In the genomic region with DNA sequence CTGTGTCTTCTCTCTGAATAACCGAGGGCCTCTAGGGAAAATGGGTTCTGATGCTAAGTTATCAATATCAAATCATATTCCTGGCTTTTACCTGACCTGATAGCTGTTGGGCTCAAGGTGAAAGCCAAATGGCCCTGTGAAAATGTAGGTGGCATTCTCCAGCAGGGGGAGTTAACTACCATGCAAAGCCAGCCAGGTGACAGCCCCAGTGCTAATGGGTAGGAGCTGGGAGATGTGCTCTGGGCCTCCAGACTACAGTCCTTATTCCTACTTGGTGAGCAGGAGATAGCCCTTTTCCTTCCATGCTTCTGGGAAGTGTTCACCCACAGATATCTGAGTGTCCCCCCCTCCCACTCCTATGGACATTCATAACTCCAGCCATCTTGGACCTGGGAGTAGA, we compare ENCODE assay signal across 11 mouse cellular contexts.
DNase-seq lines count a peak whose midpoint lies in the region; ATAC-seq lines count a peak whose summit lies in the region.
"Had no signal": no experiment of that assay in that cellular context is flagged by ENCODE, and none has a peak within 500 bp of the region (broad histone marks: within the 10 kb centered on the region; RNA-seq: fewer than 3 reads in every experiment).

No protein-coding gene starts in this region.

- H3K27ac ChIP-seq in embryonic facial prominence, embryonic 14.5 days (replicated peaks; ENCODE audit: low read depth, low read length): no peak overlapping the region
- H3K27ac ChIP-seq in embryonic facial prominence, embryonic 10.5 days (replicated peaks): no peak overlapping the region
- H3K27ac ChIP-seq in liver, embryonic 11.5 days (ENCODE audit: low read depth, low read length): no peak overlapping the region
- H3K27ac ChIP-seq in neural tube, embryonic 15.5 days (replicated peaks): no peak overlapping the region

- no peak overlapping the region for H3K4me3 ChIP-seq in embryonic facial prominence, embryonic 14.5 days (ENCODE audit: low read depth, low read length)
- H3K4me3 ChIP-seq in embryonic facial prominence, embryonic 10.5 days: no peak overlapping the region
- H3K4me3 ChIP-seq in liver, embryonic 11.5 days (ENCODE audit: low read depth, low read length): no peak overlapping the region
- no peak overlapping the region for H3K4me3 ChIP-seq in neural tube, embryonic 15.5 days (replicated peaks)

- WGBS in embryonic facial prominence, embryonic 14.5 days: 60% methylated on average over 1 of the region's 1 CpGs
- 79% methylated on average over 1 of the region's 1 CpGs for WGBS in embryonic facial prominence, embryonic 10.5 days
- 66% methylated on average over 1 of the region's 1 CpGs for WGBS in liver, embryonic 11.5 days
- WGBS in neural tube, embryonic 15.5 days: 75% methylated on average over 1 of the region's 1 CpGs

- H3K27me3 ChIP-seq in embryonic facial prominence, embryonic 14.5 days (replicated peaks; ENCODE audit: control insufficient read depth, insufficient read depth, low read length): no peaks in the 10 kb centered on the region
- H3K27me3 ChIP-seq in embryonic facial prominence, embryonic 10.5 days (replicated peaks; ENCODE audit: low read depth, poor library complexity, severe bottlenecking): peaks cover 6% of the 10 kb centered on the region
- H3K27me3 ChIP-seq in liver, embryonic 11.5 days (replicated peaks; ENCODE audit: control insufficient read depth, insufficient read depth, low read length): no peaks in the 10 kb centered on the region
- H3K27me3 ChIP-seq in neural tube, embryonic 15.5 days (replicated peaks): no peaks in the 10 kb centered on the region

- H3K36me3 ChIP-seq in embryonic facial prominence, embryonic 14.5 days (ENCODE audit: control insufficient read depth, insufficient read depth, low read length): peaks cover 4% of the 10 kb centered on the region; the same call in 1 of the 2 replicates
- no peaks in the 10 kb centered on the region for H3K36me3 ChIP-seq in embryonic facial prominence, embryonic 10.5 days (replicated peaks)
- H3K36me3 ChIP-seq in liver, embryonic 11.5 days (ENCODE audit: control insufficient read depth, insufficient read depth, low read length): no peaks in the 10 kb centered on the region
- H3K36me3 ChIP-seq in neural tube, embryonic 15.5 days: peaks cover 5% of the 10 kb centered on the region; the same call in 1 of the 2 replicates

- no peaks in the 10 kb centered on the region for H3K4me1 ChIP-seq in embryonic facial prominence, embryonic 14.5 days (ENCODE audit: control insufficient read depth, insufficient read depth, low read length)
- no peaks in the 10 kb centered on the region for H3K4me1 ChIP-seq in embryonic facial prominence, embryonic 10.5 days
- peaks cover 3% of the 10 kb centered on the region; the same call in 1 of the 2 replicates for H3K4me1 ChIP-seq in liver, embryonic 11.5 days (replicated peaks; ENCODE audit: control insufficient read depth, insufficient read depth, low read length)
- H3K4me1 ChIP-seq in neural tube, embryonic 15.5 days: no peaks in the 10 kb centered on the region

- no peak for ATAC-seq in embryonic facial prominence, embryonic 14.5 days (ENCODE audit: low read depth)
- ATAC-seq in liver, embryonic 11.5 days (replicated peaks; ENCODE audit: low FRiP score): no peak
- no peak for ATAC-seq in neural tube, embryonic 15.5 days (ENCODE audit: low FRiP score)

- H3K4me2 ChIP-seq in embryonic facial prominence, embryonic 14.5 days (ENCODE audit: low read depth, low read length): no peak overlapping the region
- H3K4me2 ChIP-seq in liver, embryonic 11.5 days: no peak overlapping the region
- H3K4me2 ChIP-seq in neural tube, embryonic 15.5 days: no peak overlapping the region
- H3K4me2 ChIP-seq: midbrain, embryonic 11.5 days had no signal

- H3K9ac ChIP-seq in embryonic facial prominence, embryonic 14.5 days (ENCODE audit: low read depth, low read length): no peak overlapping the region
- no peak overlapping the region for H3K9ac ChIP-seq in liver, embryonic 11.5 days (ENCODE audit: low read depth, low read length)
- H3K9ac ChIP-seq in neural tube, embryonic 15.5 days (replicated peaks): no peak overlapping the region

- H3K9me3 ChIP-seq in embryonic facial prominence, embryonic 14.5 days (ENCODE audit: control insufficient read depth, low read length): no peaks in the 10 kb centered on the region
- H3K9me3 ChIP-seq in embryonic facial prominence, embryonic 10.5 days: no peaks in the 10 kb centered on the region
- no peaks in the 10 kb centered on the region for H3K9me3 ChIP-seq in liver, embryonic 11.5 days (ENCODE audit: control insufficient read depth, low read length)
- H3K9me3 ChIP-seq in neural tube, embryonic 15.5 days (replicated peaks): no peaks in the 10 kb centered on the region

- DNase-seq in embryonic facial prominence, embryonic 14.5 days (ENCODE audit: low spot score): peak; percentile 1
- DNase-seq in embryonic facial prominence, embryonic 10.5 days (ENCODE audit: low spot score): no peak
- peak; percentile 16 for DNase-seq in liver
- DNase-seq in liver, embryonic 11.5 days (ENCODE audit: low spot score): no peak
- peak; percentile 18 for DNase-seq in A20 (ENCODE audit: low read depth, low spot score)
- DNase-seq in kidney, postnatal 36 days: peak; percentile 17 to 19
- DNase-seq in ovary, postnatal 10 days (ENCODE audit: low spot score): no peak
- DNase-seq: cerebellum, adult 11 months; gastrocnemius, postnatal 36 days had no signal

Comparison
In these comparisons a context has a peak if more than half of its experiments do, and no peak if none do; other contexts are left out.
1. DNase-seq: peak in embryonic facial prominence, embryonic 14.5 days (single experiment), liver (single experiment), A20 (single experiment) and kidney, postnatal 36 days (2 of 2); none in embryonic facial prominence, embryonic 10.5 days (single experiment), liver, embryonic 11.5 days (single experiment) and ovary, postnatal 10 days (single experiment).